Mouse (Mus musculus) activated CD4-positive, CD25-positive, alpha-beta regulatory T cell (primary cell): ENCODE data around the gene Ggcx. TPM values are rescaled to one million over a fixed set of nuclear protein-coding genes. Genes with fewer than 3 reads are reported as not detected.

Source experiments
- polyA plus RNA-seq, 2 experiments: library from polyadenylated mRNA; unstranded; fragments of 100-300 nt; shearing (Covaris generic); gene quantifications; one replicate each; pipeline ENCODE4 v1.2.1; 2017

Gene Ggcx
- polyA plus RNA-seq: 10 to 100 TPM in 1 of 2 experiments, 1 to 10 TPM in 1; 8.2 to 11.6 TPM

GRCm38 (mm10) chr6:72414076-72414756, at the start of gene Ggcx:
Gene Ggcx, plus strand, starts transcription at chr6:72414308.

GRCm38 (mm10) chr6:72366844-72367443, 47.2 kb upstream of the Ggcx start, which contains the start of gene Rnf181:
Gene Rnf181, minus strand, starts transcription at chr6:72366956.

GRCm38 (mm10) chr6:72380131-72380770, 33.9 kb upstream of the Ggcx start, which contains the start of gene Vamp5:
Gene Vamp5, minus strand, starts transcription at chr6:72380468.

GRCm38 (mm10) chr6:72389941-72390771, 24.0 kb upstream of the Ggcx start, which contains the start of gene Vamp8:
Gene Vamp8, minus strand, starts transcription at chr6:72390703.

GRCm38 (mm10) chr6:72439355-72440185, 25.5 kb downstream of the Ggcx start, which contains the start of gene Mat2a:
Gene Mat2a, minus strand, starts transcription at chr6:72439558.

Other genes with a start within 250 kb of the Ggcx start
- gene Atoh8, start 178.7 kb upstream of the Ggcx start, polyA plus RNA-seq: not detected
- gene Sftpb, start 109.7 kb upstream of the Ggcx start, polyA plus RNA-seq: not detected
- gene Usp39, start 69.1 kb upstream of the Ggcx start, polyA plus RNA-seq: 10 to 100 TPM; 40.0 to 40.9 TPM
- 10 to 100 TPM; 41.5 to 48.8 TPM for gene 0610030E20Rik, start 67.0 kb upstream of the Ggcx start, polyA plus RNA-seq
- gene Tmem150a, start 58.9 kb upstream of the Ggcx start, polyA plus RNA-seq: 1 to 10 TPM in 1 of 2 experiments, under 1 TPM in 1; 0.14 to 1.0 TPM
- 100 to 1,000 TPM; 133 to 139 TPM for gene Rnf181, start 47.4 kb upstream of the Ggcx start, polyA plus RNA-seq
- gene Vamp5, start 33.8 kb upstream of the Ggcx start, polyA plus RNA-seq: 10 to 100 TPM; 30.4 to 79.8 TPM
- gene Vamp8, start 23.6 kb upstream of the Ggcx start, polyA plus RNA-seq: 100 to 1,000 TPM; 258 to 387 TPM
- 100 to 1,000 TPM; 232 to 345 TPM for gene Mat2a, start 25.2 kb downstream of the Ggcx start, polyA plus RNA-seq
- not detected for gene Sh2d6, start 107.4 kb downstream of the Ggcx start, polyA plus RNA-seq
- gene Capg, start 130.1 kb downstream of the Ggcx start, polyA plus RNA-seq: 1,000 to 10,000 TPM in 1 of 2 experiments, 100 to 1,000 TPM in 1; 341 to 1,155 TPM
- 10 to 100 TPM; 14.1 to 22.7 TPM for gene Elmod3, start 184.1 kb downstream of the Ggcx start, polyA plus RNA-seq
- 1 to 10 TPM; 2.5 to 8.3 TPM for gene Retsat, start 184.2 kb downstream of the Ggcx start, polyA plus RNA-seq
- gene Tgoln1, start 202.7 kb downstream of the Ggcx start, polyA plus RNA-seq: 10 to 100 TPM; 92.4 to 95.9 TPM